24 mouse cellular contexts compared by ENCODE assay signal in genomic region chr11:52566026-52566425, GRCm38 (mm10).
DNase-seq lines count a peak whose midpoint lies in the region; ATAC-seq lines count a peak whose summit lies in the region.
"Had no signal": no experiment of that assay in that cellular context is flagged by ENCODE, and none has a peak within 500 bp of the region (broad histone marks: within the 10 kb centered on the region; RNA-seq: fewer than 3 reads in every experiment).

No protein-coding gene starts in this region.

- peaks cover 56% of the 10 kb centered on the region for H3K4me1 ChIP-seq in heart, embryonic 13.5 days
- H3K4me1 ChIP-seq in lung, embryonic 16.5 days (replicated peaks; ENCODE audit: control insufficient read depth, insufficient read depth, low read length): peaks cover 9% of the 10 kb centered on the region; the same call in 1 of the 2 replicates
- peaks cover 26% of the 10 kb centered on the region for H3K4me1 ChIP-seq in embryonic facial prominence, embryonic 12.5 days

- intact Hi-C loops in heart, postnatal 14 days (cut with DNase I): no loop called here
- intact Hi-C loops in left cerebral cortex, postnatal 4 days (cut with DNase I): no loop called here

- ATAC-seq in heart, embryonic 13.5 days (ENCODE audit: extremely low read depth, insufficient number of reproducible peaks, low FRiP score, low TSS enrichment): no peak
- no peak for ATAC-seq in lung, embryonic 16.5 days (ENCODE audit: low read depth)
- no peak for ATAC-seq in embryonic facial prominence, embryonic 12.5 days (ENCODE audit: insufficient number of reproducible peaks, insufficient read depth, low FRiP score, low TSS enrichment)
- ATAC-seq: midbrain, embryonic 16.5 days had no signal

- no peak overlapping the region for H3K4me3 ChIP-seq in heart, embryonic 13.5 days
- H3K4me3 ChIP-seq in lung, embryonic 16.5 days (ENCODE audit: low read length): no peak overlapping the region
- no peak overlapping the region for H3K4me3 ChIP-seq in embryonic facial prominence, embryonic 12.5 days
- H3K4me3 ChIP-seq: forebrain, embryonic 12.5 days; hindbrain, embryonic 12.5 days; myocyte; neural tube, embryonic 13.5 days had no signal

- no peak overlapping the region for H3K4me2 ChIP-seq in heart, embryonic 13.5 days
- no peak overlapping the region for H3K4me2 ChIP-seq in lung, embryonic 16.5 days (ENCODE audit: low read depth, low read length)
- no peak overlapping the region for H3K4me2 ChIP-seq in embryonic facial prominence, embryonic 12.5 days (replicated peaks)
- H3K4me2 ChIP-seq: forebrain, embryonic 12.5 days; hindbrain, embryonic 12.5 days; neural tube, embryonic 13.5 days had no signal

- 55% methylated on average over 9 of the region's 9 CpGs for WGBS in heart, embryonic 13.5 days
- 62% methylated on average over 9 of the region's 9 CpGs for WGBS in lung, embryonic 16.5 days
- 73% methylated on average over 9 of the region's 9 CpGs for WGBS in embryonic facial prominence, embryonic 12.5 days

- H3K27ac ChIP-seq in heart, embryonic 13.5 days (replicated peaks): peak overlapping the region; percentile 75
- peak overlapping the region; percentile 51; the same call in 1 of the 2 replicates for H3K27ac ChIP-seq in lung, embryonic 16.5 days (ENCODE audit: low read length)
- H3K27ac ChIP-seq in embryonic facial prominence, embryonic 12.5 days: peak overlapping the region; percentile 37; the same call in 1 of the 2 replicates
- H3K27ac ChIP-seq: forebrain, embryonic 12.5 days; hindbrain, embryonic 12.5 days; kidney, postnatal 0 days; neural tube, embryonic 13.5 days had no signal

- H3K36me3 ChIP-seq in heart, embryonic 13.5 days: no peaks in the 10 kb centered on the region
- no peaks in the 10 kb centered on the region for H3K36me3 ChIP-seq in lung, embryonic 16.5 days (ENCODE audit: control insufficient read depth, insufficient read depth, low read length)
- H3K36me3 ChIP-seq in embryonic facial prominence, embryonic 12.5 days: no peaks in the 10 kb centered on the region
- H3K36me3 ChIP-seq: forebrain, embryonic 12.5 days; G1E; hindbrain, embryonic 12.5 days; neural tube, embryonic 13.5 days had no signal

- no peak overlapping the region for H3K9ac ChIP-seq in heart, embryonic 13.5 days
- H3K9ac ChIP-seq in lung, embryonic 16.5 days (ENCODE audit: low read length): no peak overlapping the region
- H3K9ac ChIP-seq in embryonic facial prominence, embryonic 12.5 days: no peak overlapping the region
- H3K9ac ChIP-seq: forebrain, embryonic 12.5 days; hindbrain, embryonic 12.5 days; neural tube, embryonic 13.5 days had no signal

- no peaks in the 10 kb centered on the region for H3K9me3 ChIP-seq in heart, embryonic 13.5 days
- no peaks in the 10 kb centered on the region for H3K9me3 ChIP-seq in lung, embryonic 16.5 days (ENCODE audit: control insufficient read depth, low read length)
- H3K9me3 ChIP-seq in embryonic facial prominence, embryonic 12.5 days: no peaks in the 10 kb centered on the region
- H3K9me3 ChIP-seq: forebrain, embryonic 12.5 days; G1E; hindbrain, embryonic 12.5 days; neural tube, embryonic 13.5 days had no signal

- no peak for DNase-seq in heart, postnatal 14 days
- DNase-seq in left cerebral cortex, adult 11 months (ENCODE audit: low spot score): peak; percentile 33
- DNase-seq in left cerebral cortex, postnatal 4 days: no peak
- no peak for DNase-seq in lung, postnatal 14 days
- no peak for DNase-seq in spleen, adult 12 weeks (ENCODE audit: low spot score)
- DNase-seq: adrenal gland, postnatal 36 days; B cell, adult 2 months; cerebellum, adult 11 months; cerebellum, postnatal 10 days; gastrocnemius, postnatal 36 days; kidney, adult 11 months; spleen, adult 18-20 months; thymus, postnatal 14 days had no signal

- H3K27me3 ChIP-seq in heart, embryonic 13.5 days (replicated peaks): no peaks in the 10 kb centered on the region
- H3K27me3 ChIP-seq in lung, embryonic 16.5 days (ENCODE audit: control insufficient read depth, insufficient read depth, low read depth, low read length): no peaks in the 10 kb centered on the region
- H3K27me3 ChIP-seq in embryonic facial prominence, embryonic 12.5 days: no peaks in the 10 kb centered on the region
- H3K27me3 ChIP-seq: hindbrain, embryonic 12.5 days; neural tube, embryonic 13.5 days; Patski had no signal
